Mouse (Mus musculus): ENCODE data around the gene Gins3. TPM values are rescaled to one million over a fixed set of nuclear protein-coding genes. Genes with fewer than 3 reads are reported as not detected.

Gene Gins3
- total RNA-seq, 1 experiment, result 13.9 TPM

DNA sequence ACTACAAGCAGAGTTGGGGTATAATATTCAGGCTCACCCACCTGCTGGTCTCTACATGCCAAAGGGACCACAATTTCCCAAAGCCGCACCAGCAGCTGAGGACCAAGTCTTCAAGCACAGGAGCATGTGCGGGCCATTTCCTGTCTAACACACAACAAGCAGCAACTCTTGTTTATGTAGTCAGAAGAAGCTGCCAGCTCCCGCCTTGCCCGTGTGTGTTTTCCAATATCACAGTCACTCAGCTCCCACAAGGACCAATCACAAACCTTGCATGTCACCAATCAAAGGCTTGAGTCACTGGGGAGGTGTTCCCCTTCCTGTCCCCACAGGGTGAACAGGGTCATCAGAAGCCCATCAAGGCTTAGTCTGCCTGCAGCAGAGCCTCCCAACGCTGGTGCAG lies 20.1 kb downstream of the Gins3 start:
- in situ Hi-C loops (cut with MboI; ENCODE audit: low sequenced_read_pairs in 2 of 2, unreplicated experiment in 2 of 2), result no loop called here
- Histone ChIP-seq H3K9me3 (ENCODE audit: control insufficient read depth, insufficient read depth, low read depth, low read length) (no peaks in the 10 kb centered on the region), H3K4me1 (ENCODE audit: control insufficient read depth in 2 of 2, insufficient read depth in 2 of 2, low read length in 2 of 2, poor library complexity in 1 of 2) (no peaks in the 10 kb centered on the region), H3K9ac (ENCODE audit: insufficient read depth, low read depth, low read length, poor library complexity, severe bottlenecking) (no peak overlapping the region), H3K4me3 (ENCODE audit: insufficient read depth in 1 of 2, low read depth in 1 of 2, low read length in 2 of 2, poor library complexity in 1 of 2, severe bottlenecking in 1 of 2) (no peak overlapping the region), H3K27ac (ENCODE audit: insufficient read depth, low read depth, low read length, poor library complexity, severe bottlenecking) (no peak overlapping the region), H3K36me3 (ENCODE audit: control insufficient read depth, insufficient read depth, low read length, poor library complexity, severe bottlenecking) (no peaks in the 10 kb centered on the region)
- TF ChIP-seq CHD2 (IDR thresholded peaks at IDR 0.05; ENCODE audit: low read depth, low read length) (no peak), MAFK (IDR thresholded peaks at IDR 0.05; ENCODE audit: insufficient read depth, low read depth, low read length) (no peak), ZC3H11A (IDR thresholded peaks at IDR 0.05; ENCODE audit: borderline replicate concordance, low read depth, low read length) (no peak), ZNF384 (IDR thresholded peaks at IDR 0.05; ENCODE audit: low read depth, low read length) (no peak), HCFC1 (IDR thresholded peaks at IDR 0.05; ENCODE audit: borderline replicate concordance, insufficient read depth, low read length) (no peak)
- DNase-seq (ENCODE audit: low read depth, low spot score), result no peak

DNA sequence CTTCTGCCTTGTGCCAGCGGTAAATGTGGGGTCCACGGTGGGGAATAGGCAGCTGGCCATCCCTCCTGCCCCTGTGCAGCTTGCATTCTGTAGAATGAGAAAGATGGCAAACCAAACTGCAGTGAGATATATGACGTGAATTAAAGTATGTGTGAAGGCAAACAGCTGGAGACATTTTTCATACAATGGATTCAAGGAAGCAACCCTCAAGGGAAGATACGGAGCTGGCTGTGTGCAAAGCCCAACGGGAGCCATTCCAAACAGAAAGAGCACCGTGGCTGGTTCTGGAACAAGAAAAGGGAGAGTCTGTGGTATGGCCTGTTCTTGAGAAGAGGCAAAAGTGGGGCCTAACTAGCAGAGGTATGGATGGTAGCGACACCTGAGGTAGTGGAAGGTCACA lies 22.6 kb downstream of the Gins3 start:
- H3K9me3 ChIP-seq (ENCODE audit: control insufficient read depth, insufficient read depth, low read depth, low read length), result no peaks in the 10 kb centered on the region
- H3K4me3 ChIP-seq (ENCODE audit: insufficient read depth in 1 of 2, low read depth in 1 of 2, low read length in 2 of 2, poor library complexity in 1 of 2, severe bottlenecking in 1 of 2), result no peak overlapping the region
- H3K27ac ChIP-seq (ENCODE audit: insufficient read depth, low read depth, low read length, poor library complexity, severe bottlenecking), result no peak overlapping the region
- no peaks in the 10 kb centered on the region for H3K4me1 ChIP-seq (ENCODE audit: control insufficient read depth in 2 of 2, insufficient read depth in 2 of 2, low read length in 2 of 2, poor library complexity in 1 of 2)
- TF ChIP-seq ZNF384 (IDR thresholded peaks at IDR 0.05; ENCODE audit: low read depth, low read length) (no peak), HCFC1 (IDR thresholded peaks at IDR 0.05; ENCODE audit: borderline replicate concordance, insufficient read depth, low read length) (no peak), MAFK (IDR thresholded peaks at IDR 0.05; ENCODE audit: insufficient read depth, low read depth, low read length) (no peak), ZC3H11A (IDR thresholded peaks at IDR 0.05; ENCODE audit: borderline replicate concordance, low read depth, low read length) (no peak), CHD2 (IDR thresholded peaks at IDR 0.05; ENCODE audit: low read depth, low read length) (no peak)
- in situ Hi-C loops (cut with MboI; ENCODE audit: low sequenced_read_pairs in 2 of 2, unreplicated experiment in 2 of 2), result no loop called here
- no peaks in the 10 kb centered on the region for H3K36me3 ChIP-seq (ENCODE audit: control insufficient read depth, insufficient read depth, low read length, poor library complexity, severe bottlenecking)
- DNase-seq (ENCODE audit: low read depth, low spot score), result no peak
- H3K9ac ChIP-seq (ENCODE audit: insufficient read depth, low read depth, low read length, poor library complexity, severe bottlenecking), result no peak overlapping the region

DNA sequence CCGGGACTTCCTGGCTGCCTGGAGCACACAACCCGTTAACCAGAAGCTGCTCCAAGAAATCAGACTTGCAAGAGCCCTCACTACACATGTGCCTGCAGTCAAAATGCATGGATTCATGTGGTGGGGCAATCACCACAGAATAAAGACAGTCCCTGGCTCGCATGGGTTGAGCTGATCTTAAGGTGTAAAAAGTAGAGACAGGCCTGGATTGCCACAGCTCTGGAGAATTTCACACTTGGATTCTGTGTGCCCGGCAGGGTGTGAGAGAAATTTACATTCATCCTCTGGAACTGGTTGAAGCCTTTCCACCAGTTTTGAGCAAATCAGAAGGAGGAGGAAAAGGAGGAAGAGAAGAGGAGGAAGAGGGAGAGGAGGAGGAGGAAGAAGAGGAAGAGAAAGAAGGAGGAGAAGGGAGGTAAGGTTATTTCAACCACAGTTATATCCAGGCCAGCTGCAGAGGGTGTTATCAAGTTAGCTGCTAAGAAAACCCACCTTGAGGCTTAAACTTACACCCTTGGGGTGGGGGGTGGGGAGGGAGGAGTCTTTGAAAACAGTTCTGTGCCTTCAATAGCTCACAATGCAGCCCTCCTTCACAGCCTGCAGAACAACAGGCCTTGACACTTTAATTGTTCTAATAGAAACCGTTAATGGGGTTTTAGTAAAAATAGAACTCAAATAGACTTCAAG lies 23.2 kb downstream of the Gins3 start:
- in situ Hi-C loops (cut with MboI; ENCODE audit: low sequenced_read_pairs in 2 of 2, unreplicated experiment in 2 of 2), result no loop called here
- H3K4me1 ChIP-seq (ENCODE audit: control insufficient read depth in 2 of 2, insufficient read depth in 2 of 2, low read length in 2 of 2, poor library complexity in 1 of 2), result no peaks in the 10 kb centered on the region
- no peak for TF ChIP-seq MAFK (IDR thresholded peaks at IDR 0.05; ENCODE audit: insufficient read depth, low read depth, low read length)
- no peak for TF ChIP-seq CHD2 (IDR thresholded peaks at IDR 0.05; ENCODE audit: low read depth, low read length)
- TF ChIP-seq HCFC1 (IDR thresholded peaks at IDR 0.05; ENCODE audit: borderline replicate concordance, insufficient read depth, low read length), result no peak
- TF ChIP-seq ZC3H11A (IDR thresholded peaks at IDR 0.05; ENCODE audit: borderline replicate concordance, low read depth, low read length), result no peak
- no peak for TF ChIP-seq ZNF384 (IDR thresholded peaks at IDR 0.05; ENCODE audit: low read depth, low read length)
- no peak for DNase-seq (ENCODE audit: low read depth, low spot score)
- H3K4me3 ChIP-seq (ENCODE audit: insufficient read depth in 1 of 2, low read depth in 1 of 2, low read length in 2 of 2, poor library complexity in 1 of 2, severe bottlenecking in 1 of 2), result no peak overlapping the region
- H3K27ac ChIP-seq (ENCODE audit: insufficient read depth, low read depth, low read length, poor library complexity, severe bottlenecking), result no peak overlapping the region
- H3K36me3 ChIP-seq (ENCODE audit: control insufficient read depth, insufficient read depth, low read length, poor library complexity, severe bottlenecking), result no peaks in the 10 kb centered on the region
- H3K9ac ChIP-seq (ENCODE audit: insufficient read depth, low read depth, low read length, poor library complexity, severe bottlenecking), result no peak overlapping the region
- H3K9me3 ChIP-seq (ENCODE audit: control insufficient read depth, insufficient read depth, low read depth, low read length), result no peaks in the 10 kb centered on the region

DNA sequence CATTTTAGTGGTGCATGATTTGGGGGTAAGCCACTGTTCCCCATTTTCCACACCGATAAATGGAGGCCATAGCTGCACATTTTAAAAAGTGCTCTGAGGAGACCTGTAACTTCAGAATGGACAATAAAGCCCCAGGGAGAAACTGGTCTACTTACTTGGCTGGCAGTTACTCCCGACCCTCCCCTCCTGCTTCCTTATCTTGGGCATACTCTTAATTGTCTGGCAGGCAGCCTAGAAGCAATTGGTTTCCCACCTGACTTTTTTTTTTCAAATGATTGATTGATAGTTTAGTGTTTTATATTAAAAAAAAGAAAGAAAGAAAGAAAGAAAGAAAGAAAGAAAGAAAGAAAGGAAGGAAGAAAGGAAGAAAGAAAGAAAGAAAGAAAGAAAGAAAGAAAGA lies 24.3 kb downstream of the Gins3 start:
- Histone ChIP-seq H3K9me3 (ENCODE audit: control insufficient read depth, insufficient read depth, low read depth, low read length) (no peaks in the 10 kb centered on the region), H3K4me3 (ENCODE audit: insufficient read depth in 1 of 2, low read depth in 1 of 2, low read length in 2 of 2, poor library complexity in 1 of 2, severe bottlenecking in 1 of 2) (no peak overlapping the region), H3K27ac (ENCODE audit: insufficient read depth, low read depth, low read length, poor library complexity, severe bottlenecking) (no peak overlapping the region), H3K4me1 (ENCODE audit: control insufficient read depth in 2 of 2, insufficient read depth in 2 of 2, low read length in 2 of 2, poor library complexity in 1 of 2) (no peaks in the 10 kb centered on the region), H3K36me3 (ENCODE audit: control insufficient read depth, insufficient read depth, low read length, poor library complexity, severe bottlenecking) (no peaks in the 10 kb centered on the region), H3K9ac (ENCODE audit: insufficient read depth, low read depth, low read length, poor library complexity, severe bottlenecking) (no peak overlapping the region)
- no peak for TF ChIP-seq HCFC1 (IDR thresholded peaks at IDR 0.05; ENCODE audit: borderline replicate concordance, insufficient read depth, low read length)
- no peak for TF ChIP-seq ZC3H11A (IDR thresholded peaks at IDR 0.05; ENCODE audit: borderline replicate concordance, low read depth, low read length)
- TF ChIP-seq MAFK (IDR thresholded peaks at IDR 0.05; ENCODE audit: insufficient read depth, low read depth, low read length), result no peak
- no peak for TF ChIP-seq ZNF384 (IDR thresholded peaks at IDR 0.05; ENCODE audit: low read depth, low read length)
- no peak for TF ChIP-seq CHD2 (IDR thresholded peaks at IDR 0.05; ENCODE audit: low read depth, low read length)
- in situ Hi-C loops (cut with MboI; ENCODE audit: low sequenced_read_pairs in 2 of 2, unreplicated experiment in 2 of 2), result no loop called here
- DNase-seq (ENCODE audit: low read depth, low spot score), result no peak

All from ES-E14 (cell line).